Mouse (Mus musculus) spleen, adult 2 months (tissue): ENCODE results near the gene Xpnpep3.

Experiments
- CTCF ChIP-seq: fragments of 200-500 bp; IDR thresholded peaks from 2 replicates; pipeline ENCODE4 v1.5.1; 2011; ENCODE audit warnings: mild to moderate bottlenecking, inconsistent platforms; ENCODE audit not compliant: insufficient read depth, insufficient read length, insufficient replicate concordance; ENCODE audit errors: extremely low read depth
- POLR2A ChIP-seq: fragments of 200-500 bp; IDR thresholded peaks from 2 replicates; pipeline ENCODE4 v1.6.1; 2011; ENCODE audit warnings: low read depth, low read length, inconsistent platforms

DNA sequence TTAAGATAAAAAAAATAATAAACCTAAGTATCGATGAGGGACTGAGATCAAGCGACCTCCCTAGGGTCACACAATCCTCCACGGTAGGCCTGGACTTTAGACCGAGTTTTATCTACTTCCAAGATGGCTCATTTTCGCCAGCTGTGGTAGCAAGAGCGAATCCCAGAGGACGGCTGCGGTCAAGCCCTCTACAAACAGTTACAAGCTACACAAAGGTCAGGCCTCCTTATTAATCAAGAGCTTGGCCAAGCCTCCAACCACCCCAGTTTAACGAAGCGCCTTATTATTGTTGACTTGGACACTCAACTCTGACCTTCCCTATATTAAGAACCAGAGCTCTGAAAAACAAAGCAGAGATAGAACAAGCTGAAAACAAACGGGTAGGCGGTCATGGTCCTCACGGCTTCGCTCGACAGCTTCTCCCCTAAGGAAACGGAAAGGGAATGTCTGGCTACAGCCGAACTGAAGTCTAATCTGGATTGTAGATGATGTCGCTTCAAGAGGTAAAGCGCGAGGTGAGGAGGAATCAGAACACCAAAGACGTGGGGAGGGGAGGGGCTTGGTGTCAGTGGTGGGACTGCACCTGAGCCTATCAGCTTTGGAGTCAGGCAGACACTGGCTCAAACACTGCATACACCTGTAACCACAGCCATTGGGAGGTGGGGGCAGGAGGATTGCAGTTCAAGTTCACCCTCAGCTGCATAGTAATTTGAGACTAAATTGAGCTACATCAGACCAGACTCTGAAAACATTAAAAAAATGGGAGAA is 79.7 kb downstream of the Xpnpep3 start:
- TF ChIP-seq CTCF (no peak), POLR2A (no peak)
